Mouse (Mus musculus): ENCODE data around the gene Ms4a4c.
"Not testable (repeated sequence)": the region's sequence is repeated elsewhere in the genome, so short reads cannot be mapped to it uniquely, and the experiment has no call there.

- TF ChIP-seq CTCF (IDR thresholded peaks at IDR 0.05; ENCODE audit: control insufficient read depth, insufficient read depth, insufficient read length); FOSL1 (IDR thresholded peaks at IDR 0.05; ENCODE audit: insufficient read depth, low read length, poor library complexity, severe bottlenecking); MYOG (IDR thresholded peaks at IDR 0.05; ENCODE audit: control insufficient read depth, extremely low read depth, insufficient read length); CEBPB (IDR thresholded peaks at IDR 0.05; ENCODE audit: low read depth); USF1 (IDR thresholded peaks at IDR 0.05; ENCODE audit: low read depth); MYOD1 (IDR thresholded peaks at IDR 0.05; ENCODE audit: control insufficient read depth, insufficient read length, low read depth): not testable (repeated sequence)
These were observed 54.5 kb downstream of the Ms4a4c start for GRCm38 (mm10) chr19:11459041-11459440.

Measured in C2C12 (cell line).